Mouse (Mus musculus): Measurements from ENCODE around the gene Rfx1.

DNA sequence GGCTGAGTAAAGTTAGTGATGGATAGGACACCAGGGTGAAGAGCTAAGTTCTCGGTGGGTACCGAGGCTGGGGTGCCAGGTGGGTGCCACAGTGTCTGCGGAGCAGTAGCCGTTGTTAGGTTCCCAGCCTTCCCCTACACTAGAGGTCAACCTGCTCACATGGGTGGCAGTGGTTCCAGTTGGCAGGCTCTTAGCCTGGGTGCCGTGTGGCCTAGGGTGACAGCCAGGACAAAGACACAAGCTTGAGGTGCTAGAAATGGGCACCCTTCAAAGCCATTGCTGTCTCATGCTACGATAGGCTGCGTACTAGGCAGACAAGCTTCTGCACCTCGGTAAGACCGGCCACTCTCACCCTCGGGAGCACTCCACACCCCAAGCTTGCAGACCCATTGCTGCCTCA lies 5.7 kb downstream of the Rfx1 start:
- no peak for TF ChIP-seq CTCF (IDR thresholded peaks at IDR 0.05)
- no peak for TF ChIP-seq POLR2A (IDR thresholded peaks at IDR 0.05; ENCODE audit: insufficient read depth, low read depth, low read length)
- no peak for TF ChIP-seq EP300 (IDR thresholded peaks at IDR 0.05; ENCODE audit: insufficient read depth, low read depth, low read length)

Data from heart, adult 2 months (tissue).